Mouse (Mus musculus): ENCODE results near the gene Il17rd. TPM values are rescaled to one million over a fixed set of nuclear protein-coding genes. Genes with fewer than 3 reads are reported as not detected.

Gene Il17rd
- total and polyA plus RNA-seq, 3 experiments = 0.04 TPM; not detected in 2

DNA sequence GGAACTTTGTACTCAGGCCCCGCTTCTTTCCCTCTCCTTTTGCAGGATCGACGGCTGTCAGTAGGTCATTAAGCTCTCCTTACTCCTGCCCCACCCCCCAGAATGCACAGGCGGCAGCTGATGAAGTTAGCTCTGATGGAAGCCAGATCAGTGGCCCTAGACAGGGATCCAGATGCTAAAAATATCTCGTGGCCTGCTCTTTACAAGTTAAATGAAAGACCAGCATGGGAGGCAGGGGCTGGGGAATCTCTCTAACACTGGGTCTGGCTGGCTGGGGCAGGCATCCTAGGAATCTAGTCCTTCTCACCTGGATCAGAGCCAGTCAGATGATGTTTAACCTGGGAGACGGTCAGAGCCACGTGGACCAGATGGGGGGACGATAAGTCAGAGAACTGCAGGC lies 112.7 kb downstream of the Il17rd start:
- DNase-seq (ENCODE audit: low read depth, low spot score) = no peak

DNA sequence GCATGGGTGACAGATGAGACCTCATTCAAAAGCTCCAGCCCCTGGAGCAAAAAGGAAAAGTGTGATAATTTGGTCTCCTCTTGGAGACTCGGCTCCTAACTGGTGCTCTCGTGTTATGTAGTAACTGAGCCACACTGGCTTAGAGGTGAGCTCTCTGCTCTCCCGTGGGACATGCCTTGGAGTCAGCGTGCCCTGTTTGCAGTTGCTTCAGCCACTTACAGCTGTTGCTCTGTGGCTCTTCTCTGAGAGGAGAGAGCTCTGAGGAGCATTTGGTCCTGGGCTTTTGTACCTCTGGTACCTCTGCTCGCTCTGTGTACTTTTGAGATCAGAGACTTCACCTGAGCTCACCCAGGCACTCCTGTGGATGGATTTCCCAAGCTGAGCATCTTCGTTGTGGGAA lies 116.3 kb downstream of the Il17rd start:
- H3K27me3 ChIP-seq (ENCODE audit: control insufficient read depth in 1 of 2, insufficient read depth in 2 of 2, low read length in 2 of 2) = no peaks in the 10 kb centered on the region
- no peak overlapping the region for H3K27ac ChIP-seq (ENCODE audit: control insufficient read depth, low read depth, low read length)
- H3K9ac ChIP-seq (ENCODE audit: control insufficient read depth, low read depth, low read length, poor library complexity, severe bottlenecking) = no peak overlapping the region
- no peak overlapping the region for H3K4me3 ChIP-seq (ENCODE audit: control insufficient read depth in 1 of 2, insufficient read depth in 1 of 2, low read depth in 2 of 2, low read length in 2 of 2)
- no peak for TF ChIP-seq ELF1 (IDR thresholded peaks at IDR 0.05; ENCODE audit: low read depth, low read length)
- no peak for TF ChIP-seq ZKSCAN1 (IDR thresholded peaks at IDR 0.05; ENCODE audit: low read depth, low read length)
- no peak for TF ChIP-seq POLR2AphosphoS5 (IDR thresholded peaks at IDR 0.05; ENCODE audit: borderline replicate concordance, low read depth, low read length)
- no peak for TF ChIP-seq GABPA (IDR thresholded peaks at IDR 0.05; ENCODE audit: low read depth, low read length)
- no peaks in the 10 kb centered on the region for H3K9me3 ChIP-seq (replicated peaks; ENCODE audit: insufficient read depth, low read length)
- H3K4me1 ChIP-seq (ENCODE audit: control insufficient read depth in 1 of 2, insufficient read depth in 2 of 2, low read length in 2 of 2) = no peaks in the 10 kb centered on the region
- no peaks in the 10 kb centered on the region for H3K36me3 ChIP-seq (ENCODE audit: control insufficient read depth in 1 of 2, insufficient read depth in 2 of 2, low read length in 2 of 2)
- no peak for DNase-seq (ENCODE audit: low read depth, low spot score)
- no peaks in the 10 kb centered on the region for H3K79me2 ChIP-seq (ENCODE audit: control insufficient read depth, insufficient read depth, low read length, poor library complexity)

More for the DNA sequence above, 112.7 kb downstream of the Il17rd start:
- no peak overlapping the region for H3K4me3 ChIP-seq (ENCODE audit: control insufficient read depth in 1 of 2, insufficient read depth in 1 of 2, low read depth in 2 of 2, low read length in 2 of 2)
- H3K9me3 ChIP-seq (replicated peaks; ENCODE audit: insufficient read depth, low read length) = no peaks in the 10 kb centered on the region
- no peaks in the 10 kb centered on the region for H3K4me1 ChIP-seq (ENCODE audit: control insufficient read depth in 1 of 2, insufficient read depth in 2 of 2, low read length in 2 of 2)
- no peak overlapping the region for H3K27ac ChIP-seq (ENCODE audit: control insufficient read depth, low read depth, low read length)
- no peaks in the 10 kb centered on the region for H3K27me3 ChIP-seq (ENCODE audit: control insufficient read depth in 1 of 2, insufficient read depth in 2 of 2, low read length in 2 of 2)
- H3K9ac ChIP-seq (ENCODE audit: control insufficient read depth, low read depth, low read length, poor library complexity, severe bottlenecking) = no peak overlapping the region
- no peaks in the 10 kb centered on the region for H3K79me2 ChIP-seq (ENCODE audit: control insufficient read depth, insufficient read depth, low read length, poor library complexity)
- no peak for TF ChIP-seq USF1 (IDR thresholded peaks at IDR 0.05; ENCODE audit: low read depth, low read length)
- no peak for TF ChIP-seq POLR2AphosphoS5 (IDR thresholded peaks at IDR 0.05; ENCODE audit: borderline replicate concordance, low read depth, low read length)
- H3K36me3 ChIP-seq (ENCODE audit: control insufficient read depth in 1 of 2, insufficient read depth in 2 of 2, low read length in 2 of 2) = no peaks in the 10 kb centered on the region

GRCm38 (mm10) chr14:27156032-27156431 lies 117.3 kb downstream of the Il17rd start:
- DNase-seq (ENCODE audit: low read depth, low spot score) = no peak
- Histone ChIP-seq H3K79me2 (ENCODE audit: control insufficient read depth, insufficient read depth, low read length, poor library complexity) (no peaks in the 10 kb centered on the region), H3K9ac (ENCODE audit: control insufficient read depth, low read depth, low read length, poor library complexity, severe bottlenecking) (no peak overlapping the region), H3K36me3 (ENCODE audit: control insufficient read depth in 1 of 2, insufficient read depth in 2 of 2, low read length in 2 of 2) (no peaks in the 10 kb centered on the region), H3K9me3 (replicated peaks; ENCODE audit: insufficient read depth, low read length) (no peaks in the 10 kb centered on the region), H3K4me3 (ENCODE audit: control insufficient read depth in 1 of 2, insufficient read depth in 1 of 2, low read depth in 2 of 2, low read length in 2 of 2) (no peak overlapping the region), H3K4me1 (ENCODE audit: control insufficient read depth in 1 of 2, insufficient read depth in 2 of 2, low read length in 2 of 2) (no peaks in the 10 kb centered on the region), H3K27ac (ENCODE audit: control insufficient read depth, low read depth, low read length) (no peak overlapping the region), H3K27me3 (ENCODE audit: control insufficient read depth in 1 of 2, insufficient read depth in 2 of 2, low read length in 2 of 2) (no peaks in the 10 kb centered on the region)
- TF ChIP-seq RCOR1 (IDR thresholded peaks at IDR 0.05; ENCODE audit: low read depth, low read length) (no peak), USF1 (IDR thresholded peaks at IDR 0.05; ENCODE audit: low read depth, low read length) (no peak), UBTF (IDR thresholded peaks at IDR 0.05; ENCODE audit: borderline replicate concordance, insufficient read depth, low read depth, low read length) (no peak), ZNF384 (IDR thresholded peaks at IDR 0.05; ENCODE audit: low read depth, low read length) (no peak), ZC3H11A (IDR thresholded peaks at IDR 0.05; ENCODE audit: low read depth, low read length) (no peak), POLR2A (IDR thresholded peaks at IDR 0.05; ENCODE audit: control insufficient read depth in 1 of 2, insufficient read depth in 1 of 2, low read depth in 1 of 2, low read length in 2 of 2, poor library complexity in 1 of 2) (no peak), ETS1 (IDR thresholded peaks at IDR 0.05; ENCODE audit: low read depth, low read length) (no peak), TAL1 (IDR thresholded peaks at IDR 0.05; ENCODE audit: low read length) (no peak), MEF2A (IDR thresholded peaks at IDR 0.05; ENCODE audit: extremely low read depth, insufficient replicate concordance, low read depth, low read length, poor library complexity, severe bottlenecking) (no peak), GATA1 (IDR thresholded peaks at IDR 0.05; ENCODE audit: low read depth, low read length) (no peak), USF2 (IDR thresholded peaks at IDR 0.05; ENCODE audit: borderline replicate concordance in 1 of 2, insufficient read depth in 1 of 2, low read depth in 1 of 2, low read length in 2 of 2) (no peak), TCF12 (IDR thresholded peaks at IDR 0.05; ENCODE audit: low read depth, low read length) (no peak), ZMIZ1 (IDR thresholded peaks at IDR 0.05; ENCODE audit: low read depth, low read length) (no peak), NRF1 (IDR thresholded peaks at IDR 0.05; ENCODE audit: insufficient read depth, low read depth, low read length, poor library complexity, severe bottlenecking) (no peak), TBP (IDR thresholded peaks at IDR 0.05; ENCODE audit: low read depth, low read length) (no peak), MYC (IDR thresholded peaks at IDR 0.05; ENCODE audit: low read depth, low read length) (no peak), ELF1 (IDR thresholded peaks at IDR 0.05; ENCODE audit: low read depth, low read length) (no peak), MYB (IDR thresholded peaks at IDR 0.05; ENCODE audit: low read depth, low read length) (no peak), RAD21 (IDR thresholded peaks at IDR 0.05; ENCODE audit: low read depth, low read length) (no peak)
